Mouse (Mus musculus): ENCODE data around the gene Shroom3. TPM values are rescaled to one million over a fixed set of nuclear protein-coding genes. Genes with fewer than 3 reads are reported as not detected.

Gene Shroom3
- polyA plus RNA-seq, 1 experiment from 2014 or later = 3.2 TPM

DNA sequence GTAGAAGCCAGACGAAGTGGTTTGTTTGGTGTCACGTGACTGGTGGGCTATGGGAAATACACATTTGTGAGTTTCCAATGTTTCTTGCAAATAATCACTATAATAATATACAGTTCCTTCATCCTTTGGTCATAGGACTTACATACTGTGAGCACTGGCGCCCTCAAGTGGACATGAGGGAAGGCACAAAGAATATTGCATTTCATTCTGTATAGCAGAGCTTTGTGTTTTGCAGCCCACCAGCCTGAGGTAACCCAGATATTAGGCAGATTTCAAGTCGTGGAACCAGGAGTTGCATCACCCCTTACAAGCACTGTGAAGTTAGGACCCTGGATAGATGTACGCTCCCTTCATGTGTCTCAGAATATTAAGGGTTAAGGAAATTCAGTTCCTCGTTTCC is 42.7 kb downstream of the Shroom3 start:
- H3K9me3 ChIP-seq = no peaks in the 10 kb centered on the region
- H3K9ac ChIP-seq = no peak overlapping the region
- H3K27ac ChIP-seq = no peak overlapping the region
- no peaks in the 10 kb centered on the region for H3K27me3 ChIP-seq
- no peak for ATAC-seq (ENCODE audit: insufficient number of reproducible peaks, low FRiP score, low TSS enrichment, low read depth)
- H3K4me3 ChIP-seq = no peak overlapping the region
- no peaks in the 10 kb centered on the region for H3K36me3 ChIP-seq
- no peaks in the 10 kb centered on the region for H3K4me1 ChIP-seq
- H3K4me2 ChIP-seq = no peak overlapping the region
- WGBS = 30% methylated on average over 6 of the region's 6 CpGs

DNA sequence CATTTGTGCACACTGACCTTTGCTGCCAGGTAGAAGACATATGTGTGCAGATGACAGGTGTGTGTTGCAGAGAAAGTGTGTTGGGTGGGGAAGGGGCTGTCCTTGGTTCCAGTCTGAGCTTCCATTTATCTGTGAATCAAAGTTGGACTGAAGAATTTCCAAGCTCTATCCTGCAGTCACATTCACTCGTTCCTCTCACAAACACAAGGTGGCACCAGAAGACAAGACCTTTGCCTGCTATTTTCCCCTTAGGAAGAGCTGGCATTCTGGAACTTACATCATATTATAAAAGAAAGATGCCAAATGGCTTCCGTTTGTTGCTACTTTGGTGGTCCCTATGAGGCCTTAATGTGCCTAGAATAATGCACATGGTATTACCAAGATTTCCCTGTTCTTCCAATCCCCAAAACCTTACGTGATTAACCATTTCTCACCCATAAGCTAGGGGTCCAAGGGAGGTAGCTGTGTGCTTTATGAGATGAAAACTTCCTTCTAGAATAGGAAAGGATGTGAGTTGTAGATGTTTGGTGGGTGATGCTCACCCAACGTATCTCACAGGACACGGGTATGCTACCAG is 45.1 kb downstream of the Shroom3 start:
- Histone ChIP-seq H3K4me1 (no peaks in the 10 kb centered on the region), H3K27me3 (no peaks in the 10 kb centered on the region), H3K9me3 (no peaks in the 10 kb centered on the region), H3K27ac (no peak overlapping the region), H3K4me2 (no peak overlapping the region), H3K9ac (no peak overlapping the region), H3K4me3 (no peak overlapping the region), H3K36me3 (no peaks in the 10 kb centered on the region)
- ATAC-seq (ENCODE audit: insufficient number of reproducible peaks, low FRiP score, low TSS enrichment, low read depth) = no peak
- 36% methylated on average over 5 of the region's 5 CpGs for WGBS

DNA sequence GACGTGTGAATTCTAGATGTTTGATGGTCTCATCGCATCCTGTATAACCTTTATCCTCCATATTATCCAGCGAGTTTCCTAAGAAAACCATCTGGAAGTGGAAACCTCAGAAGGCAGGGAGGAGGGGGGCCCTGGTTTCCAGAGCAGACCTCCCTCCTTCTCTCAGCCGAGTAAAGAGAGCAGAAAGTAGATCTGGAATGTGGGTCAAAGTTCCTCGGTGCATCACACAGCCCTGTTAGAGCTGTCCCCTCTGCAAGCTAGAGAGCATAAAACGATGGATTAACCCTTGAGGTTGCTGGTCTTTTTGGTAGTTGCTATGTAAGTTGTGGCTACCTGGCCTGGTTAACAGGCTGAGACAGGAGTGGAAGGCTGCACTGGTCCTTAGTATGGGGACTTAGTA is 46.0 kb downstream of the Shroom3 start:
- Histone ChIP-seq H3K27me3 (no peaks in the 10 kb centered on the region), H3K36me3 (no peaks in the 10 kb centered on the region), H3K9me3 (no peaks in the 10 kb centered on the region), H3K4me1 (no peaks in the 10 kb centered on the region), H3K4me2 (no peak overlapping the region), H3K4me3 (no peak overlapping the region), H3K9ac (no peak overlapping the region), H3K27ac (no peak overlapping the region)
- WGBS = 49% methylated on average over 6 of the region's 6 CpGs
- ATAC-seq (ENCODE audit: insufficient number of reproducible peaks, low FRiP score, low TSS enrichment, low read depth) = no peak

DNA sequence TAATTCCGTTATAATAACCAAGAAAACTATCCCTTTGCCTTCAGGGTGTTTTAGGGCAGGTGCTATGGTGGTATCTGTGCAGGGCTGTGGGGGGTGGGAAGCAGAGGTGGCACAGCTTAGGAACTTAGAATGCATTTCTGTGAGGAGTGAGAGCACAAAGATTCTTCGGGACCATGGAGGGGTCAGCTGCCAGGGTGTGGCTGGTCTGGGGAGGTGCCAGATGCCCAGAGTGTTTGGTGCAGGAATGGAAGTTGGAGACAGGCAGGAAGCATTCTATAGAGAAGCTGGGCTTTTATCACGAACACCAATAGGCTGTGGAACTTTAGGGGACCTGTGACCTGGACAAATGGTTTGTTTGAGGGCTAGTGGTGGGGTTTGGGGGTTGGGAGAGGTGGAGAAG is 58.6 kb downstream of the Shroom3 start:
- no peaks in the 10 kb centered on the region for H3K9me3 ChIP-seq
- no peak overlapping the region for H3K4me3 ChIP-seq
- H3K36me3 ChIP-seq = no peaks in the 10 kb centered on the region
- WGBS = 51% methylated on average over 3 of the region's 3 CpGs
- ATAC-seq (ENCODE audit: insufficient number of reproducible peaks, low FRiP score, low TSS enrichment, low read depth) = no peak
- no peak overlapping the region for H3K27ac ChIP-seq
- no peaks in the 10 kb centered on the region for H3K27me3 ChIP-seq
- H3K9ac ChIP-seq = no peak overlapping the region
- no peaks in the 10 kb centered on the region for H3K4me1 ChIP-seq
- H3K4me2 ChIP-seq = no peak overlapping the region

DNA sequence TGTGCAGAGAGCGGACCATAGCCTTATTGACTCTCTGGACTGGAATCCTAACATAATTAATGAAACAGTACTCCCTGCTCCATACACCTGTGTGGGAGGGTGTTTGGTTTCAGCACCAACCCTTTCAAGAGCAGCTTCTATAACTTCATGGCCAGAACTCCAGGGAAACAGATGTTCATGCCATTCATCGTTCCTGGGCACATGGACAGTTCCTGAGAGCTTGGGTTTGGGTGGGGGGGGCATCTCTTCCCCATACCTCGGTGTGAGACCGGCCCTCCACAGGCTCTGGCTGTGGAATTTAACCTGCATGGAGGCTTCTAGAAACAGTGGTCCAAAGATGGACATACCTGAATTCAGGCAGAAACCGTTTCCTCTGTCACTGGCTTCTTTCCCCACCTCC is 59.5 kb downstream of the Shroom3 start:
- no peak for ATAC-seq (ENCODE audit: insufficient number of reproducible peaks, low FRiP score, low TSS enrichment, low read depth)
- no peak overlapping the region for H3K27ac ChIP-seq

DNA sequence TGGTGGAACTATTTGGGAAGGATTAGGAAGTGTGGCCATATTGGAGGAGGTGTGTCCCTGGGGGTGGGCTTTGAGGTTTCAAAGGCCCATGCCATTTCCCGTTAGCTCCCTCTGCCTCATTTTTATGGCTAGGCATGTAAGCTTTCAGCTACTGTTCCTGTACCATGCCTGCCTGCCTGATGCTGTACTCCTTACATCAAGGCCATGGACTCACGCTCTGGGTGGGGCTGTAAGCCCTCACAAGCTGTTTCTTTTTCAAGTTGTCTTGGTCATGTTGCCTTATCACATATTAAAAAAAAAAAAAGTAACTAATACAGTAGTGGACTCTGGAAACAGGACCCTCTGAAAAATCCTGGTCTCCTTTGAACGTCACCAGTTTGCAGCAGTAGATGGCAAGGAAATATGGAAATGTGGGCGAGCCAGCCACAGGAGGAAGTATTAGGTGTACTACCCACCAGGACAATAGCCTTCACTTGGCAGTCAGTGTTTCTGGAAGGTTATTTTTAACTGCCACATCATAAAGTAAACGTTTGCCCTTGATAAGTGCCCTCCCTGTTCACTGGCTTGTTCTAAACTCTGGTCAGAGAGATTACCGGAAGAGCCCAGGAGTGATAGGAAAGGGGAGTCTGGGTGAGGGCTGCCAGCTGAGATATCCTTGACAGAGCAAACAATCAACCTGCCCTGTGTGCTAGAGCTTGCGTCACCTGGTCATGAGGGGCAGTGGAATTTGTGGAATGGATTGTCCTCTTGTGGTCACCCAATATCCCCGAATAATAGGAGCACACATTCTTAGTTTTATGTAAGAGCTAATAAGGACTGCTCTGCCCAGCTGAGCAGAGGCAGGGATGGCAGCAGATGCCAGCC is 62.4 kb downstream of the Shroom3 start:
- no peaks in the 10 kb centered on the region for H3K4me1 ChIP-seq
- no peaks in the 10 kb centered on the region for H3K9me3 ChIP-seq
- ATAC-seq (ENCODE audit: insufficient number of reproducible peaks, low FRiP score, low TSS enrichment, low read depth) = no peak
- no peaks in the 10 kb centered on the region for H3K27me3 ChIP-seq
- WGBS = 75% methylated on average over 8 of the region's 8 CpGs
- no peaks in the 10 kb centered on the region for H3K36me3 ChIP-seq
- no peak overlapping the region for H3K4me2 ChIP-seq
- H3K9ac ChIP-seq = no peak overlapping the region
- H3K27ac ChIP-seq = no peak overlapping the region
- no peak overlapping the region for H3K4me3 ChIP-seq

More for the DNA sequence above, 59.5 kb downstream of the Shroom3 start:
- Histone ChIP-seq H3K9ac (no peak overlapping the region), H3K36me3 (no peaks in the 10 kb centered on the region), H3K9me3 (no peaks in the 10 kb centered on the region), H3K4me1 (no peaks in the 10 kb centered on the region), H3K4me3 (no peak overlapping the region), H3K27me3 (no peaks in the 10 kb centered on the region), H3K4me2 (no peak overlapping the region)
- 50% methylated on average over 5 of the region's 5 CpGs for WGBS

DNA sequence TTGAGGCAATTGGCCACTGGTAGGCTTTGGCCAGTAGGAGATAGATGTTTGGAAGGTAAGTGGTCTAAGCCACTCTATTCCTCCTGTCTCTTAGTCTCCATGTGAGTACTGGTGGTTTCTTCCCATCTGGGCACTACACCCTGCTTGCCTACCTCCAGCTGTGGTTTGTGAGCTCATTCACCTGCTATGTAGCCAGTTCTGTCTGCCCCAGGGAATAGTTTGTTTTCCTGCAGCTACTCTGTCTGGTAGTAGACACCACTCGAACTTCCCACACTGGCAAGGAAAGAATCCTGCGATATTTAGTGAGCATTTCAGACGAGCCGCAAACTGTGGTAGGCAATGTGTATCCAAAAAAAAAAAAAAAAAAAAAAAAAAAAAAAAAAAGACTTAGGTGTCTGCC is 68.3 kb downstream of the Shroom3 start:
- no peaks in the 10 kb centered on the region for H3K4me1 ChIP-seq
- ATAC-seq (ENCODE audit: insufficient number of reproducible peaks, low FRiP score, low TSS enrichment, low read depth) = no peak
- no peaks in the 10 kb centered on the region for H3K36me3 ChIP-seq
- no peak overlapping the region for H3K4me3 ChIP-seq
- H3K4me2 ChIP-seq = no peak overlapping the region
- 73% methylated on average over 4 of the region's 4 CpGs for WGBS
- H3K9me3 ChIP-seq = no peaks in the 10 kb centered on the region
- H3K27ac ChIP-seq = no peak overlapping the region
- no peaks in the 10 kb centered on the region for H3K27me3 ChIP-seq
- no peak overlapping the region for H3K9ac ChIP-seq

DNA sequence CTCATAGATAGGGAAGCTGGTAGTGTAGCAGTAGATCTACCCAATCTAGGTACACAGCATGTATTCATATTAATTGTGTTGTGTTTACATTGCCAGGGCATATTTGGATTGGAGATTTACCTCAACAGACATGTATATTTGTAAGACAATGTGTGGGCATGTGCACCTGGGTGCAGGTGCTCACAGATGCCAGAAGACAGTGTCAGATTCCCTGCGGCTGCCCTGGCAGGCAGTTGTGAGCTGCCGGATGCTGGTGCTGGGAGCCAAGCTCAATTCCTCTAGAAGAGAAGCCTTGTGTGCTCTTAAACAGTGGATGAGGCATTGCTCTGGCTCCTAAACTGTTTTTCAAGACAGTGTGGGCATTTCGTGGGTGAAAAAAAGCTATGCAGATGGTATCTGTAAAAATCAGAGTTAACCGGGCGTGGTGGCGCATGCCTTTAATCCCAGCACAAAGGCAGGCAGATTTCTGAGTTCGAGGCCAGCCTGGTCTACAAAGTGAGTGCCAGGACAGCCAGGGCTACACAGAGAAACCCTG is 72.1 kb downstream of the Shroom3 start:
- 76% methylated on average over 7 of the region's 7 CpGs for WGBS
- no peak overlapping the region for H3K9ac ChIP-seq
- no peaks in the 10 kb centered on the region for H3K27me3 ChIP-seq
- no peak for ATAC-seq (ENCODE audit: insufficient number of reproducible peaks, low FRiP score, low TSS enrichment, low read depth)
- no peak overlapping the region for H3K27ac ChIP-seq
- H3K4me2 ChIP-seq = no peak overlapping the region
- H3K36me3 ChIP-seq = no peaks in the 10 kb centered on the region
- no peak overlapping the region for H3K4me3 ChIP-seq
- H3K9me3 ChIP-seq = no peaks in the 10 kb centered on the region
- no peaks in the 10 kb centered on the region for H3K4me1 ChIP-seq

DNA sequence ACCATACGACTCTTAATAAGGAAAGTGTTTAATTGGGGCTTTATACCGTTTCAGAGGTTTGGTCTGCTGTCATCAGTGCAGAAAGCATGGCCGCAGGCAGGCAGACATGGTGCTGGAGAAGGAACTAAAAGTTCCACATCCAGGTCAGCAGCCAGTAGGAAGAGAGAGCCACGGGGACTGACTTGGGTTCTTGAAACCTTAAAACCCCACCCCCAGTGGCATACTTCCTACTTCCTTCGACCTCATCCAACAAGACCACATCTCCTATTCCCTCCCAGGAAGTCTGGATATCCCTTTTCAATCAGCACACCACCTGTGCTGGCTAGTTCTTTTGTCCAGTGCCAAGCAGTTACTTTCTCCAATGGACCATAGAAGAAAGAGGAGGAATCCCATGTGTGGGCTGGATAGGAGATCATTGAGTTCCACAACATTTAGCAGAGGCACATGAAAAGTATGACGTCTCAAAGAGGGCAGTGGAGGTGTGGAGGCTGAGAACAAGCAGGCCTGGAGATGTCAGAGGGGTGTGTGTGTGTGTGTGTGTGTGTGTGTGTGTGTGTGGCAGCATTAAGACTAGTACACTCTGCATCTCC is 76.0 kb downstream of the Shroom3 start:
- no peak overlapping the region for H3K4me2 ChIP-seq
- no peaks in the 10 kb centered on the region for H3K9me3 ChIP-seq
- H3K27me3 ChIP-seq = no peaks in the 10 kb centered on the region
- no peaks in the 10 kb centered on the region for H3K36me3 ChIP-seq
- no peaks in the 10 kb centered on the region for H3K4me1 ChIP-seq
- H3K9ac ChIP-seq = no peak overlapping the region
- no peak overlapping the region for H3K4me3 ChIP-seq
- WGBS = 76% methylated on average over 6 of the region's 6 CpGs
- H3K27ac ChIP-seq = no peak overlapping the region
- no peak for ATAC-seq (ENCODE audit: insufficient number of reproducible peaks, low FRiP score, low TSS enrichment, low read depth)

DNA sequence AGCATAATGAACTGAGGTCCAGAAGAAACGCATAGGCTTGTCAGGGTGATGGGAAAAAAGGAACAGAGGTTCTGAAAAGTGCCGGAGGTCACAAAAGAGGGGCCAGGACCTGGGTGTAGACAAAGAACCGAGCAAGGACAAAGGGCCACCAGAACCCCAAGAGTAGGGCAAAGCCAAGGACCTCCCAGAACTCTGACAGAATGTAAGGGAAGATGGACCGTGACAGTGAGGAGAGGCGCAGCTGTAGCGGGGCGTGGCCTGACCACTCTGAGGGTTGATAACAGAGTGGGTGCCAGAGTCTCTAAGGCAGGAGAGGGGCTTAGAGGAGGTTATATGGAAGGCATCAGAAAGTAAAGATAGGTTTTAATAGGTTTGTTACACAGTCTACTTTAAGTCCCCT is 77.3 kb downstream of the Shroom3 start:
- Histone ChIP-seq H3K9ac (no peak overlapping the region), H3K27me3 (no peaks in the 10 kb centered on the region), H3K27ac (no peak overlapping the region), H3K4me1 (no peaks in the 10 kb centered on the region), H3K4me3 (no peak overlapping the region), H3K4me2 (no peak overlapping the region), H3K9me3 (no peaks in the 10 kb centered on the region), H3K36me3 (no peaks in the 10 kb centered on the region)
- 86% methylated on average over 7 of the region's 7 CpGs for WGBS
- no peak for ATAC-seq (ENCODE audit: insufficient number of reproducible peaks, low FRiP score, low TSS enrichment, low read depth)

DNA sequence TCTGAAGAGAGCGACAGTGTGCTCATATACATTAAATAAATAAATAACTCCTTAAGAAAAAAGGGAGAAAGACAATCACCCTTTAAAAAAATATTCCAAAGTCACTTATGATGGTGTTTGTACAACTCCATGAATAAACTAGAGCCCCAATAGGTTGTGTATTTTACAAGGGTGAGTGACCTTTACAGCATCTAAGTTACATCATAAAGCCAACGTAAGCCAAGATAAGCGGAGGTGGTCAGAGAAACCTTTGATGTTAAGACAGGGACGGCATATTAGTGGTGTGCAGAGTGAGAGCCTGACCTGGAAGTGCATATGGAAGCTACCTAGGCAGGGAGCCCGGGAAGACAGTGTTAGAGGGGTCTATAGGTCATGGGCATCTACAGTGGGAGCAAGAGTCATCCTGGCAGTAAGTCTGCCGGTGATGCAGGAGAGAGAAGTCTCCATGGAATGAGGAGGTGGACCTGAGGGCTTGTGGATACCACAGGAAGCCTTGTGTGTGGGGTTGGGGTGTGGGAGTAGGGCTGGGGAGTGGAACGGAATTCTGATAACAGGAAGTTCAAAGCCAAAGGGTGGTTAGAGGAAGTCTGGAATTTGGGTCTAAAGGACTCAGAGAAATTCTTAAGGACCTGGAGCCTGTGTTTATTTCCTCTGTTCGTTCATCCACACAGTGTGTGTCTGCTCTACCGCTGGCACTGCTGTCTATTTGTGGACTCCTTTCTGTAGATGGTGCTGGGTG is 78.5 kb downstream of the Shroom3 start:
- H3K4me1 ChIP-seq = no peaks in the 10 kb centered on the region
- no peaks in the 10 kb centered on the region for H3K36me3 ChIP-seq
- H3K4me2 ChIP-seq = no peak overlapping the region
- H3K27me3 ChIP-seq = no peaks in the 10 kb centered on the region
- WGBS = 73% methylated on average over 9 of the region's 9 CpGs
- ATAC-seq (ENCODE audit: insufficient number of reproducible peaks, low FRiP score, low TSS enrichment, low read depth) = no peak
- H3K27ac ChIP-seq = no peak overlapping the region
- H3K4me3 ChIP-seq = no peak overlapping the region
- H3K9me3 ChIP-seq = no peaks in the 10 kb centered on the region
- no peak overlapping the region for H3K9ac ChIP-seq

DNA sequence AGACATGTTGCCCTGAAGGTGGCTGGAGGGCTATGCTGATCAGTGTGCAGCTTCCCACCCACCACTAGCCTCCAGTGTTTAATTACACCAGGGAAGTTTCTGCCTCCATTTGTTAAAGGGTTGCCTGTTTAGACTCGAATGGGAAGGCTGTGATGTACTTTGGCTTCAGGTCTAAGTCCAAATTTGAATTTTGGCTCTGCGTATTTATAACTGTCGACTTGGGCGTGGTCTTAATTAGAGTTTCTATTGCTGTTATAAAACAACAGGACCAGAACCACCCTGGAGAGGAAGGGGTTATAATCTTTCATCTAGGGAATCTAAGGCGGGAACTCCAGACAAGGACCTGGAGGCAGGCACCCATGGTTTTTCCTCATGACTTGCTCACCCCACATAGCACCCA is 79.2 kb downstream of the Shroom3 start:
- ATAC-seq (ENCODE audit: insufficient number of reproducible peaks, low FRiP score, low TSS enrichment, low read depth) = no peak
- Histone ChIP-seq H3K27me3 (no peaks in the 10 kb centered on the region), H3K4me3 (no peak overlapping the region), H3K9ac (no peak overlapping the region), H3K9me3 (no peaks in the 10 kb centered on the region), H3K4me1 (no peaks in the 10 kb centered on the region), H3K27ac (no peak overlapping the region), H3K36me3 (no peaks in the 10 kb centered on the region), H3K4me2 (no peak overlapping the region)
- 55% methylated on average over 5 of the region's 5 CpGs for WGBS

Measured in limb, embryonic 15.5 days (tissue).